Mouse (Mus musculus) MEL (cell line): Measurements from ENCODE around the gene Fnip2. TPM values are rescaled to one million over a fixed set of nuclear protein-coding genes. Genes with fewer than 3 reads are reported as not detected.

ENCODE experiments used
- DNase-seq: peaks from one replicate; pipeline ENCODE4 v3.0.0; 2011; ENCODE audit warnings: low read depth, low spot score
- H3K27ac ChIP-seq: 2 replicates; pipeline ENCODE4 v1.5.1; 2012; ENCODE audit warnings: low read depth, mild to moderate bottlenecking, control low read depth, low read length, moderate library complexity; ENCODE audit not compliant: control insufficient read depth
- H3K27me3 ChIP-seq, 2 experiments: fragments of 150-350 bp in 1 of 2; sonication (generic) in 1 of 2; 2 replicates each; pipeline ENCODE4 v1.6.1; 2012; ENCODE audit warnings: low read length in 2 of 2, mild to moderate bottlenecking in 2 of 2, improper control_type of control experiment in 1 of 2, moderate library complexity in 1 of 2; ENCODE audit not compliant: insufficient read depth in 2 of 2, control insufficient read depth in 1 of 2
- H3K36me3 ChIP-seq, 2 experiments: 2 replicates each; pipeline ENCODE4 v1.6.1; 2012 to 2014; ENCODE audit warnings: low read length in 2 of 2, improper control_type of control experiment in 1 of 2, inconsistent platforms in 1 of 2, mild to moderate bottlenecking in 1 of 2; ENCODE audit not compliant: insufficient read depth in 2 of 2, control insufficient read depth in 1 of 2
- H3K4me1 ChIP-seq, 2 experiments: fragments of 150-350 bp in 1 of 2; sonication (generic) in 1 of 2; 2 replicates each; pipeline ENCODE4 v1.6.1; 2012; ENCODE audit warnings: low read length in 2 of 2, improper control_type of control experiment in 1 of 2, mild to moderate bottlenecking in 1 of 2; ENCODE audit not compliant: insufficient read depth in 2 of 2, control insufficient read depth in 1 of 2
- H3K4me3 ChIP-seq, 2 experiments: fragments of 150-350 bp in 1 of 2; sonication (generic) in 1 of 2; 2 replicates each; pipeline ENCODE4 v1.5.1; 2012; ENCODE audit warnings: low read depth in 2 of 2, low read length in 2 of 2, mild to moderate bottlenecking in 2 of 2, moderate library complexity in 2 of 2, control low read depth in 1 of 2, improper control_type of control experiment in 1 of 2; ENCODE audit not compliant: control insufficient read depth in 1 of 2, insufficient read depth in 1 of 2
- H3K79me2 ChIP-seq: 2 replicates; pipeline ENCODE4 v1.6.1; 2012; ENCODE audit warnings: mild to moderate bottlenecking, low read length, moderate library complexity; ENCODE audit not compliant: control insufficient read depth, poor library complexity, insufficient read depth
- H3K9ac ChIP-seq: 2 replicates; pipeline ENCODE4 v1.6.1; 2012; ENCODE audit warnings: low read depth, mild to moderate bottlenecking, control low read depth, low read length, moderate library complexity; ENCODE audit not compliant: control insufficient read depth, poor library complexity, severe bottlenecking
- H3K9me3 ChIP-seq: fragments of 150-350 bp; sonication (generic); replicated peaks from 2 replicates; pipeline ENCODE4 v1.6.1; 2012; ENCODE audit warnings: mild to moderate bottlenecking, low read length, improper control_type of control experiment, moderate library complexity; ENCODE audit not compliant: insufficient read depth
- BHLHE40 ChIP-seq: IDR thresholded peaks from 2 replicates; pipeline ENCODE4 v1.6.1; 2012; ENCODE audit warnings: low read depth, mild to moderate bottlenecking, inconsistent platforms, low read length, improper control_type of control experiment, borderline replicate concordance
- CHD2 ChIP-seq: IDR thresholded peaks from 2 replicates; pipeline ENCODE4 v1.6.1; 2011; ENCODE audit warnings: low read length, improper control_type of control experiment
- E2F4 ChIP-seq: IDR thresholded peaks from 2 replicates; pipeline ENCODE4 v1.6.1; 2011; ENCODE audit warnings: low read depth, low read length, improper control_type of control experiment, borderline replicate concordance
- ELF1 ChIP-seq: IDR thresholded peaks from 2 replicates; pipeline ENCODE4 v1.6.1; 2014; ENCODE audit warnings: low read depth, mild to moderate bottlenecking, inconsistent platforms, low read length, improper control_type of control experiment, moderate library complexity
- EP300 ChIP-seq, 2 experiments: IDR thresholded peaks; 2 replicates each; pipeline ENCODE4 v1.6.1; 2011; ENCODE audit warnings: improper control_type of control experiment in 2 of 2, low read length in 2 of 2, low read depth in 1 of 2, mild to moderate bottlenecking in 1 of 2
- GATA1 ChIP-seq: IDR thresholded peaks from 2 replicates; pipeline ENCODE4 v1.6.1; 2011; ENCODE audit warnings: low read depth, low read length, improper control_type of control experiment
- HCFC1 ChIP-seq: IDR thresholded peaks from 2 replicates; pipeline ENCODE4 v1.6.1; 2012; ENCODE audit warnings: low read depth, mild to moderate bottlenecking, inconsistent platforms, low read length, improper control_type of control experiment, moderate library complexity
- JUND ChIP-seq: IDR thresholded peaks from 2 replicates; pipeline ENCODE4 v1.6.1; 2011; ENCODE audit warnings: low read depth, mild to moderate bottlenecking, improper control_type of control experiment, low read length
- MAFK ChIP-seq: IDR thresholded peaks from 2 replicates; pipeline ENCODE4 v1.6.1; 2011; ENCODE audit warnings: low read depth, mild to moderate bottlenecking, low read length, improper control_type of control experiment, borderline replicate concordance
- MAZ ChIP-seq: IDR thresholded peaks from 2 replicates; pipeline ENCODE4 v1.6.1; 2012; ENCODE audit warnings: low read depth, mild to moderate bottlenecking, inconsistent platforms, low read length, improper control_type of control experiment
- MEF2A ChIP-seq: IDR thresholded peaks from 2 replicates; pipeline ENCODE4 v1.6.1; 2014; ENCODE audit warnings: low read depth, mild to moderate bottlenecking, inconsistent platforms, low read length, improper control_type of control experiment; ENCODE audit not compliant: poor library complexity, insufficient replicate concordance, severe bottlenecking; ENCODE audit errors: extremely low read depth
- NRF1 ChIP-seq: IDR thresholded peaks from 2 replicates; pipeline ENCODE4 v1.6.1; 2014; ENCODE audit warnings: low read depth, mild to moderate bottlenecking, inconsistent platforms, low read length, improper control_type of control experiment, moderate library complexity; ENCODE audit not compliant: poor library complexity, insufficient read depth, severe bottlenecking
- POLR2AphosphoS2 ChIP-seq: IDR thresholded peaks from 2 replicates; pipeline ENCODE4 v1.6.1; 2011; ENCODE audit warnings: low read length, improper control_type of control experiment
- TCF12 ChIP-seq: IDR thresholded peaks from 2 replicates; pipeline ENCODE4 v1.6.1; 2014; ENCODE audit warnings: low read depth, mild to moderate bottlenecking, inconsistent platforms, low read length, improper control_type of control experiment, moderate library complexity
- UBTF ChIP-seq: IDR thresholded peaks from 2 replicates; pipeline ENCODE4 v1.6.1; 2012; ENCODE audit warnings: low read depth, mild to moderate bottlenecking, inconsistent platforms, low read length, improper control_type of control experiment, moderate library complexity, borderline replicate concordance; ENCODE audit not compliant: insufficient read depth
- USF2 ChIP-seq, 2 experiments: IDR thresholded peaks; 2 replicates each; pipeline ENCODE4 v1.6.1; 2011 to 2012; ENCODE audit warnings: improper control_type of control experiment in 2 of 2, low read length in 2 of 2, borderline replicate concordance in 1 of 2, inconsistent platforms in 1 of 2, low read depth in 1 of 2, mild to moderate bottlenecking in 1 of 2; ENCODE audit not compliant: insufficient read depth in 1 of 2
- ZKSCAN1 ChIP-seq: IDR thresholded peaks from 2 replicates; pipeline ENCODE4 v1.6.1; 2012; ENCODE audit warnings: low read depth, mild to moderate bottlenecking, inconsistent platforms, low read length, improper control_type of control experiment, moderate library complexity
- ZNF384 ChIP-seq: IDR thresholded peaks from 2 replicates; pipeline ENCODE4 v1.6.1; 2012; ENCODE audit warnings: low read depth, mild to moderate bottlenecking, inconsistent platforms, low read length, improper control_type of control experiment
- polyA plus RNA-seq, 2 experiments: library from polyadenylated mRNA; stranded (reverse) in 1 of 2; unstranded in 1 of 2; fragments of >175 nt in 1 of 2; fragments of >200 nt in 1 of 2; gene quantifications; 2 replicates each; pipeline versions ENCODE4 v1.2.1 to v1.2.4; 2012; ENCODE audit warnings: low replicate concordance in 2 of 2, low read depth in 1 of 2; ENCODE audit not compliant: insufficient read length in 2 of 2, insufficient read depth in 1 of 2, missing spikeins in 1 of 2
- total RNA-seq: library from RNA; depleted of rRNA; stranded (reverse); fragments of 300-350 nt; gene quantifications from 2 replicates; pipeline ENCODE4 v1.2.3, GENCODE M21; 2012

Fnip2 gene
- total and polyA plus RNA-seq, 3 experiments, result 10.4 to 65.8 (median 11.0) TPM

DNA sequence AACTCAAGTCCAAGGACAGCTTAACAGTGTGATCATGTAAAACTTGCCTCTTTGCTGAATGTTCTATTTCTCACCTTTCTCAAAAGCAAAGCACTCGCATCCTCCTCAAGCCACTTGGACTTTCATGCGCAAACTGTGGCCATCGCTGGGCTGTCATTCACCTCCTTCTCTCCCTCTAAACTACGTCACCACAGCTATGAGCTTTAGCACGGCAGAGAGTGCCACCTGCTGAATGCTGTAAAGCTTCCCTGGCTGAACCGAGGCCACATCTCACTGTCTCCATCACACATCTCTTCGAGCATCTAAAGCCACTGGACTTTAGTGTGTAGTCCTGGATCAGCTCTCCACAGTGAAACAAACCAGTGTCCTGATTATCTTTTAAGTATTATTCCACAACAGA is 72.4 kb downstream of the Fnip2 start (continued):
- no peak for TF ChIP-seq MEF2A

DNA sequence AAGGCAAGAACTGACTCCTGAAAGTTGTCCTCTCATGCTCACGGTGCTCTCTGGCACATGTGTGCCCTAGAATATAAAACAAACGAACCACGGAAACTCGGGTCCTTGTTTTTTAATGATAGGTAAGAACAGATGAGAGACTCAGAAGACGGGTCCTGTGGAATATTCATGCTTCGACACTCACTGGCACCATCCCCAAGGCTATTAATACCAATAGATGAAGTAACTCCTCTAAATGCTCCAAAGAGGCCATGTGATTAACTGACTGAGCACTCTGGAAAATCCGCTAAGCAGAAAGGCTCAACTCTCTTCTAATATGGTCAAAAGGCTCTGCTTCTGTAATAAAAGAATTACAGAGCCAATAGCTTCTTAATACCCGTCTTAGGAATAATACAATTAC is 73.6 kb downstream of the Fnip2 start:
- peaks cover 0 to 1% of the 10 kb centered on the region in 2 experiments; a peak in 2 of 4 replicates for H3K36me3 ChIP-seq
- H3K9ac ChIP-seq, result no peak overlapping the region

DNA sequence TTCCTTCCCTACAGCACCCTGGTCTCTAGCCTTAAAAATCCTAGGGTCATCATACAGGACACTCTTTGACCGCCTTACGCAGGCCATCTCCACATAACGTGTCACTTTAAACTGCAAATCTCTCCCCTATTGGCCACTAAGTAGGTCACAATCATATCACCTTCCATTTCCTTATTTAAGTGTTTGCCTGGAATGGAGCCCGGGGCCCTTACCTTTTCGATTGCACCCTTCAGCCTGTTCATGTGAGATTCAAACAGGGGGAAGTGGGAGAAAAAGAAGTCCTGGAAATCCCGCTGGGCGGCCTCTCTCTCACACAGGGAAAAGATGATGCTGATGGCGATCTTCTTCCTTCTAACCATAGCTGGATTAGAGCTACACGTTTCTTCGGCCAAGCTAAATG is 74.5 kb downstream of the Fnip2 start:
- H3K27me3 ChIP-seq, result no peaks in the 10 kb centered on the region
- H3K4me3 ChIP-seq, result no peak overlapping the region
- H3K36me3 ChIP-seq, result peaks cover 0 to 1% of the 10 kb centered on the region in 2 experiments; a peak in 2 of 4 replicates
- TF ChIP-seq MEF2A (no peak), USF2 (IDR thresholded peaks at IDR 0.05; ENCODE audit: borderline replicate concordance in 1 of 2, insufficient read depth in 1 of 2, low read depth in 1 of 2, low read length in 2 of 2) (no peak), MAZ (no peak), E2F4 (no peak), POLR2AphosphoS2 (no peak), HCFC1 (no peak), EP300 (IDR thresholded peaks at IDR 0.05; ENCODE audit: low read depth in 1 of 2, low read length in 2 of 2) (no peak)
- H3K4me1 ChIP-seq, result no peaks in the 10 kb centered on the region; a peak in 2 of 4 replicates
- no peaks in the 10 kb centered on the region for H3K9me3 ChIP-seq
- H3K9ac ChIP-seq, result no peak overlapping the region
- no peaks in the 10 kb centered on the region for H3K79me2 ChIP-seq
- DNase-seq, result no peak
- H3K27ac ChIP-seq, result no peak overlapping the region

More for the DNA sequence above, 73.6 kb downstream of the Fnip2 start:
- Histone ChIP-seq H3K27ac (no peak overlapping the region), H3K9me3 (no peaks in the 10 kb centered on the region), H3K79me2 (no peaks in the 10 kb centered on the region), H3K4me1 (no peaks in the 10 kb centered on the region; a peak in 1 of 4 replicates), H3K4me3 (no peak overlapping the region), H3K27me3 (no peaks in the 10 kb centered on the region)
- TF ChIP-seq ZKSCAN1 (no peak), NRF1 (no peak), GATA1 (no peak), BHLHE40 (no peak), MAFK (no peak), UBTF (no peak), ZNF384 (no peak), ELF1 (no peak), CHD2 (no peak), JUND (no peak), TCF12 (no peak), EP300 (IDR thresholded peaks at IDR 0.05; ENCODE audit: low read depth in 1 of 2, low read length in 2 of 2) (no peak)
- DNase-seq, result no peak
